Mouse (Mus musculus): ENCODE data around the gene Sry.

The Sry gene

GRCm38 (mm10) chrY:2663558-2663957 is at the start of gene Sry:
Gene Sry (minus strand): TSS chrY:2663658.
- DNase-seq = no peak

Data from cerebellum, adult 9-10 months (tissue).